Mouse (Mus musculus): ENCODE measurements at regions not wholly inside any gene's neighbourhood (a gene's known extent, or its start where the extent isn't known, plus 50 kb on each side); places are given as distances from the start of the nearest gene placed in this dataset.

DNA sequence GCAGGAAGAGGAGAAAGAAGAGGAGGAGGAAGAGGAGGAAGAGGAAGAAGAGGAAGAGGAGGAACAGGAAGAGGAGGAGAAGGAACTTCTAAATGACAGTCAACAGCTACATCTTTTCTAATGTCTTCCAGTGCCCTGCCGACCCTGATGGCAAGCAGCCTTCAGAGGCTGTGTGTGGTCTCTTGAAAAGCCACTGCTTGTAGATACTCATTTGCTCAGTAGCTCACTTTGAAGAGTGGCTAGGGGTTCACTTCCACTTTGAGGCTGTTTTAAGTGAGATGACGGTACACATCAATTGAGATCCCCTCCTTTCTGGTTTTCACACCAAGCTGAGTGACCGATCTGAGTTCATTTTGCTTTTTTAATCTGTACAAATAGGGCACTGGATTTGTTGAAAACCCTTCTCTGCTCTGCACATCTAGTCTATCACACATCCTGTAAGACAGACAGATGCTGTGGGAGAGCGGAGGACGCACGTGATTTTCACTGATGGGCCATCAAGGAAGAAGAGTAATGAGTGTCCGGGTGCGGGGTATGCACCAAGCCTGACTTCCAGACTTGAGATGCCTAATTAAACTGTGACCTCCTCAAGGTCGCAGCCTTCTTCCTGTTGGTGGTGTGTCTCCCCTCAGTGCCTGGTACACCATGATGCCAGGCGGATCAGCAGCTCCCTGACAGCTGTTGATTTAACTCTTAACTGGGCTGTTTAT is 239.0 kb downstream of the Mtx2 start:
- Histone ChIP-seq H3K9ac (ENCODE audit: low read depth, low read length) (no peak overlapping the region), H3K9me3 (replicated peaks; ENCODE audit: control insufficient read depth, low read length) (no peaks in the 10 kb centered on the region), H3K4me1 (ENCODE audit: control insufficient read depth, low read depth, low read length) (no peaks in the 10 kb centered on the region), H3K36me3 (ENCODE audit: control insufficient read depth, insufficient read depth) (no peaks in the 10 kb centered on the region), H3K27me3 (ENCODE audit: control insufficient read depth, insufficient read depth, low read depth, low read length) (no peaks in the 10 kb centered on the region; the same call in 1 of the 2 replicates), H3K27ac (ENCODE audit: low read length) (no peak overlapping the region), H3K4me2 (ENCODE audit: low read depth, low read length) (no peak overlapping the region), H3K4me3 (ENCODE audit: low read depth, low read length) (no peak overlapping the region)
- 50% methylated on average over 10 of the region's 10 CpGs for WGBS (ENCODE audit: insufficient replicate concordance)
- ATAC-seq (ENCODE audit: low read depth): no peak

DNA sequence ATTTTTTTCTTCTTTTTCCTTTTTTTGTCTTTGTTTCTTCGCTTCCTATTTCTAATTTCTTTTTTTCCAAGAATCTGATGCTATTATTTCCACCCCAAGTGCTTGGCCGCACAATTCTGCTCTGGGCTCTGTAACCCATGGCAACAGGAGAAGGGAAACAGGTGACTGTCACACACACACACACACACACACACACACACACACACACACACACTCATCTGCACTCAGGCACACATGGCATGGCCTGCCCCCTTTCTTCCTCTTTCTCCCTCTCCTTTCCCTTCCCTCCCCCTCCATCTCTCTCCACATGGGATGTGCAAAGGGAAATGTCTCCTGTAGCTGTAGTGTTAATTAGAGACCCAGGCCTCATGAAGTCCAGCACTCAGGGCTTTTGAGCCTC is 239.7 kb downstream of the Mtx2 start:
- Histone ChIP-seq H3K4me2 (ENCODE audit: low read depth, low read length) (no peak overlapping the region), H3K4me3 (ENCODE audit: low read depth, low read length) (no peak overlapping the region), H3K27ac (ENCODE audit: low read length) (no peak overlapping the region), H3K4me1 (ENCODE audit: control insufficient read depth, low read depth, low read length) (no peaks in the 10 kb centered on the region), H3K27me3 (ENCODE audit: control insufficient read depth, insufficient read depth, low read depth, low read length) (no peaks in the 10 kb centered on the region), H3K36me3 (ENCODE audit: control insufficient read depth, insufficient read depth) (no peaks in the 10 kb centered on the region), H3K9ac (ENCODE audit: low read depth, low read length) (no peak overlapping the region), H3K9me3 (replicated peaks; ENCODE audit: control insufficient read depth, low read length) (no peaks in the 10 kb centered on the region)
- 56% methylated on average over 2 of the region's 2 CpGs for WGBS (ENCODE audit: insufficient replicate concordance)
- ATAC-seq (ENCODE audit: low read depth): no peak

DNA sequence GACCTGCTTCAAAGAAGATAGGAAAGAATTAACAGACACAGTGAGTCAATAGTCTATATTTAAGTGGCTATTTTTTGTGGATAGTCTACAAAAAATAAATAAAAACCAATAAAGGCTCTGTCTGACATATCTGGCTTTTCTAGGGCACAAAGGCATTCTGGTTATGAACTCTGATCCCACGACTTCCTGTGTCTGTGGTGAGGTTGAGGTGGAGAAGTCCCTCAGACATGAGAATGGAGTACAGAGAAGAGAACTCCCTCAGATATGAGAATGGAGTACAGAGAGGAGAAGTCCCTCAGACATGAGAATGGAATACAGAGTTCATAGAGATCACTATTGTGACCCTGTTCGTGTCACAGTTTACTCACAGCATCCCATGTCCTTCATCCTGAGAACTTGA is 243.7 kb downstream of the Mtx2 start:
- H3K9ac ChIP-seq (ENCODE audit: low read depth, low read length): no peak overlapping the region
- no peaks in the 10 kb centered on the region for H3K36me3 ChIP-seq (ENCODE audit: control insufficient read depth, insufficient read depth)
- no peak overlapping the region for H3K27ac ChIP-seq (ENCODE audit: low read length)
- H3K27me3 ChIP-seq (ENCODE audit: control insufficient read depth, insufficient read depth, low read depth, low read length): no peaks in the 10 kb centered on the region
- no peaks in the 10 kb centered on the region for H3K9me3 ChIP-seq (replicated peaks; ENCODE audit: control insufficient read depth, low read length)
- ATAC-seq (ENCODE audit: low read depth): no peak
- whole genome bisulfite sequencing (ENCODE audit: insufficient replicate concordance): 33% methylated on average over 2 of the region's 2 CpGs
- no peaks in the 10 kb centered on the region for H3K4me1 ChIP-seq (ENCODE audit: control insufficient read depth, low read depth, low read length)
- no peak overlapping the region for H3K4me3 ChIP-seq (ENCODE audit: low read depth, low read length)
- no peak overlapping the region for H3K4me2 ChIP-seq (ENCODE audit: low read depth, low read length)

DNA sequence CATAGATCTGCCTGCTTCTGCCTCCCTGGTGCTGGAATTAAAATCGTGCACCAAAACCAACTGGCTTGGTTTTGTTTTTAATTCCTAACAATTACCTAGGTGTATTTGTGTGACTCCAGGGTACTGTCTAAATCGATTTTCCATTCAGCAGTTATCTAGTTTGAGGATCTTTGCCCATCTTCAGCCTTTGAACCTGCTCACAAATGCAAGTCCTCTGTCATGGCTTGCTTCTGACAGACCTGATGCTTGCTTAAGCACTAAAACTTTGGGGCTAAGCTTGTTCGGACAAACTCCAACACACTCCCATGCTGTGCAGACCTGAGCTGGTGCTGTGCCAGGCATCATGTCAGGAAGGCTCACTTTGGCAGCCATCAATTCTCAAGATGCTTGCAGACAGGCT is 246.4 kb downstream of the Mtx2 start:
- H3K4me3 ChIP-seq (ENCODE audit: low read depth, low read length): no peak overlapping the region
- H3K27me3 ChIP-seq (ENCODE audit: control insufficient read depth, insufficient read depth, low read depth, low read length): no peaks in the 10 kb centered on the region
- 44% methylated on average over 3 of the region's 3 CpGs for WGBS (ENCODE audit: insufficient replicate concordance)
- no peak overlapping the region for H3K4me2 ChIP-seq (ENCODE audit: low read depth, low read length)
- no peak overlapping the region for H3K27ac ChIP-seq (ENCODE audit: low read length)
- no peak overlapping the region for H3K9ac ChIP-seq (ENCODE audit: low read depth, low read length)
- H3K36me3 ChIP-seq (ENCODE audit: control insufficient read depth, insufficient read depth): no peaks in the 10 kb centered on the region
- ATAC-seq (ENCODE audit: low read depth): no peak
- H3K9me3 ChIP-seq (replicated peaks; ENCODE audit: control insufficient read depth, low read length): no peaks in the 10 kb centered on the region
- no peaks in the 10 kb centered on the region for H3K4me1 ChIP-seq (ENCODE audit: control insufficient read depth, low read depth, low read length)

DNA sequence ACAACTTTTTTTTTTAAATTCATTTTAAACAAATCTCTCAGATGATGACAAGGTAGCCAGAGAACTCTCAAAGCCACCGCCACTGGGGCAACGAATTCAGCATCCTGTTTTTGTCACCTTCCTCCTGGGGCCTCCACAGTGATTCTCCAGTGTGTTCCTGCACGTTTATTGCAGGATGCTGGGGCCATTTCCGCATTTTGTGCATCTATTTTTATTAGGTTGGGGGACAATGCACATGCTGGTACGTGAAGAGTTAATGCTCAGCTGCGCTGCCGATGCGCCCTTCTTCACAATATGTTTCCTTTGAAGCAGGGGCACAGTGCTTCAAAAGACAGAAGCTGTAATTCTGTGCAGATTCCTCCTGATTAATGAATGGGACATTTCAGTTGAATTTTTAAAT is 246.9 kb downstream of the Mtx2 start:
- no peak overlapping the region for H3K4me2 ChIP-seq (ENCODE audit: low read depth, low read length)
- no peaks in the 10 kb centered on the region for H3K9me3 ChIP-seq (replicated peaks; ENCODE audit: control insufficient read depth, low read length)
- no peaks in the 10 kb centered on the region for H3K27me3 ChIP-seq (ENCODE audit: control insufficient read depth, insufficient read depth, low read depth, low read length)
- H3K4me1 ChIP-seq (ENCODE audit: control insufficient read depth, low read depth, low read length): no peaks in the 10 kb centered on the region
- no peak overlapping the region for H3K4me3 ChIP-seq (ENCODE audit: low read depth, low read length)
- no peak for ATAC-seq (ENCODE audit: low read depth)
- no peaks in the 10 kb centered on the region for H3K36me3 ChIP-seq (ENCODE audit: control insufficient read depth, insufficient read depth)
- H3K27ac ChIP-seq (ENCODE audit: low read length): no peak overlapping the region
- WGBS (ENCODE audit: insufficient replicate concordance): 23% methylated on average over 8 of the region's 8 CpGs
- no peak overlapping the region for H3K9ac ChIP-seq (ENCODE audit: low read depth, low read length)

DNA sequence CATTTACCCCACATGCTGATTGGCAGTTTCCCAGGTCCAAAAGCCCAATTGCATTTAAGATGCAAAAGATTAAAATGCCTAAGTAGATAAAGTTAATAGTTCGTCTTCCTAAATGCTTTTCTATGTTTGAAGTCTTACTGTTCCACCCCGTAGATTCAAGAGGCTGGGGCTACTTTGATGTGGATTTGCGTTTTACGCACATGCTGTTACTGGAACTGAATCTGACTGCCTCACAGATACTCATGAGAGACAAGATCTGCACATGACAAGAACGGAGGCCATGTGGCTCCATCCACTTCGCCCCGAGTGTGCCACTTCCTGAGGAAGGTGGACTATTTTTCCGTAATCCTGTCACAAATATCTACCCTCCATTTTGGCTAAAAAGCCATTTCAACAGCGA is 247.6 kb downstream of the Mtx2 start:
- ATAC-seq (ENCODE audit: low read depth): no peak
- Histone ChIP-seq H3K9ac (ENCODE audit: low read depth, low read length) (no peak overlapping the region), H3K27ac (ENCODE audit: low read length) (no peak overlapping the region), H3K4me3 (ENCODE audit: low read depth, low read length) (no peak overlapping the region), H3K36me3 (ENCODE audit: control insufficient read depth, insufficient read depth) (no peaks in the 10 kb centered on the region), H3K4me2 (ENCODE audit: low read depth, low read length) (no peak overlapping the region), H3K4me1 (ENCODE audit: control insufficient read depth, low read depth, low read length) (no peaks in the 10 kb centered on the region), H3K27me3 (ENCODE audit: control insufficient read depth, insufficient read depth, low read depth, low read length) (no peaks in the 10 kb centered on the region), H3K9me3 (replicated peaks; ENCODE audit: control insufficient read depth, low read length) (no peaks in the 10 kb centered on the region)
- WGBS (ENCODE audit: insufficient replicate concordance): 50% methylated on average over 9 of the region's 9 CpGs

DNA sequence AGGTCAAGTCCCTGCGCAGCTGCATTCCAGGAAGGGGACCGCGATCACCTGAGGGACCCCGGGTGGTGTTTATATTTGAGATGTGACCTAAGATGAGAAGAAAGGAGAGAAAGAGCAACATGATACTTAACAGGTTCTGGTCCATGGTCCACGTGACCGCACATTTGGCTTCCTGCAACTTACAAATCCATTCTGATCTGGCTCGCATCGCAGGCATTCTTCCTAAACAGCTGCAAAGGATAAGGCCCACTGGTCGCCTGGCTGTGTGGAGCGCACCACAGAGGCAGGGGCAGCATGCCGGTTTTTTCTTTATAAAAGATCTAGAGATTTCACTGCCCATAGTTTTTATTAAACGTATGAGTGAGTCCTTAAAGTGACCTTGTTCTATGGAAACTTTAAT is 261.6 kb downstream of the Mtx2 start:
- Histone ChIP-seq H3K27ac (ENCODE audit: low read length) (no peak overlapping the region), H3K36me3 (ENCODE audit: control insufficient read depth, insufficient read depth) (no peaks in the 10 kb centered on the region), H3K4me3 (ENCODE audit: low read depth, low read length) (no peak overlapping the region), H3K4me1 (ENCODE audit: control insufficient read depth, low read depth, low read length) (no peaks in the 10 kb centered on the region), H3K9ac (ENCODE audit: low read depth, low read length) (no peak overlapping the region), H3K27me3 (ENCODE audit: control insufficient read depth, insufficient read depth, low read depth, low read length) (no peaks in the 10 kb centered on the region), H3K4me2 (ENCODE audit: low read depth, low read length) (no peak overlapping the region), H3K9me3 (replicated peaks; ENCODE audit: control insufficient read depth, low read length) (no peaks in the 10 kb centered on the region)
- 75% methylated on average over 12 of the region's 12 CpGs for WGBS (ENCODE audit: insufficient replicate concordance)
- no peak for ATAC-seq (ENCODE audit: low read depth)

DNA sequence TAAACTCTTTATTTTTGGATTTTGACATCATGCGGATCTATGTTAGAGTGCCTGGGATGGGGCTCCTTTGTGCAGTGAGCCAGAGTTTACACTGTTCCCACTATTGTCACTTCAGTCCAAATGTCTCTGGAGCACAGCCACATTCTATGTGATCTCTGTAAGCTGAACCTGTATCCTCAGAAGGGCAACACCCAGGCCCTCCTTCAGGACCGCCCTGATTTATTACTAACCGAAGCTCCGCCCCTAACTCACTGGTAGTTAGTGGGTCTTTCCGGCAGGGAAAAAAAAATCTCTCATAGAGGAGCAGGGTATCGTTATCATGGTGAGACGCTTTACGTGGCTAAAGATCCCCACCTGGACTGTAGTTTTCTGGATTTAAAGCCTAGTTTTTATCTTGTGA is 263.6 kb downstream of the Mtx2 start:
- no peaks in the 10 kb centered on the region for H3K27me3 ChIP-seq (ENCODE audit: control insufficient read depth, insufficient read depth, low read depth, low read length)
- no peak; the same call in 1 of the 2 replicates for ATAC-seq (ENCODE audit: low read depth)
- WGBS (ENCODE audit: insufficient replicate concordance): 50% methylated on average over 8 of the region's 8 CpGs
- H3K4me2 ChIP-seq (ENCODE audit: low read depth, low read length): no peak overlapping the region
- H3K36me3 ChIP-seq (ENCODE audit: control insufficient read depth, insufficient read depth): no peaks in the 10 kb centered on the region
- H3K4me1 ChIP-seq (ENCODE audit: control insufficient read depth, low read depth, low read length): no peaks in the 10 kb centered on the region
- no peaks in the 10 kb centered on the region for H3K9me3 ChIP-seq (replicated peaks; ENCODE audit: control insufficient read depth, low read length)
- no peak overlapping the region for H3K9ac ChIP-seq (ENCODE audit: low read depth, low read length)
- H3K4me3 ChIP-seq (ENCODE audit: low read depth, low read length): no peak overlapping the region
- no peak overlapping the region for H3K27ac ChIP-seq (ENCODE audit: low read length)

DNA sequence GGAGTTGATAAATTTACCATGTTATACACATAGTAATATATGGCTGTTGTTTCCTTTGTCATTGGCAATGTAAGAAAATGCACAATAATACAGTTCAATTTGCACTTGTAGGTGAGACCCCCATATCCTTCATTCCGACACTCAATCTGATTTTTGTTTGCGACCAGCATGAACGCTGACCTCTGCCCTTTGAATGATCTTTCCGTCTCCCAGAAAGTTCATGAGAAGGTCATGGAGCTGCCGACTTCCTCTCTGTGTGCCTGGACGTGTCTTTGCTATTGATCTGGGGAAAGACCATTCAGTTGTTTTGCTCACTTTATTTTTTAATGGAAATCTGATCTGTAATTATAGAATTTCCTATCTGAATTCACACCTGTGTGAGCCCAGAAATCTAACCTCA is 264.0 kb downstream of the Mtx2 start:
- WGBS (ENCODE audit: insufficient replicate concordance): 24% methylated on average over 6 of the region's 6 CpGs
- Histone ChIP-seq H3K4me3 (ENCODE audit: low read depth, low read length) (no peak overlapping the region), H3K9me3 (replicated peaks; ENCODE audit: control insufficient read depth, low read length) (no peaks in the 10 kb centered on the region), H3K9ac (ENCODE audit: low read depth, low read length) (no peak overlapping the region), H3K36me3 (ENCODE audit: control insufficient read depth, insufficient read depth) (no peaks in the 10 kb centered on the region), H3K4me2 (ENCODE audit: low read depth, low read length) (peak overlapping the region; percentile 14; the same call in 1 of the 2 replicates), H3K4me1 (ENCODE audit: control insufficient read depth, low read depth, low read length) (no peaks in the 10 kb centered on the region), H3K27me3 (ENCODE audit: control insufficient read depth, insufficient read depth, low read depth, low read length) (no peaks in the 10 kb centered on the region), H3K27ac (ENCODE audit: low read length) (no peak overlapping the region)
- ATAC-seq (ENCODE audit: low read depth): no peak
